Mouse (Mus musculus): ENCODE results near the gene Mast1. TPM values are rescaled to one million over a fixed set of nuclear protein-coding genes. Genes with fewer than 3 reads are reported as not detected.
"Not testable (repeated sequence)": the region's sequence is repeated elsewhere in the genome, so short reads cannot be mapped to it uniquely, and the experiment has no call there.

Gene Mast1
- total RNA-seq, 2 experiments from 2014 or later, result 71.8 to 73.3 TPM

- no peak for DNase-seq (ENCODE audit: low spot score in 2 of 2)
These were observed 25.3 kb downstream of the Mast1 start for GRCm38 (mm10) chr8:84911854-84912253.

GRCm38 (mm10) chr8:84910551-84910950, 26.6 kb downstream of the Mast1 start:
- no peak for DNase-seq (ENCODE audit: low spot score in 2 of 2)

- no peak for DNase-seq (ENCODE audit: low spot score in 2 of 2)
These were observed 27.2 kb downstream of the Mast1 start for GRCm38 (mm10) chr8:84909949-84910348.

- no peak for DNase-seq (ENCODE audit: low spot score in 2 of 2)
These were observed 27.9 kb downstream of the Mast1 start for GRCm38 (mm10) chr8:84909162-84909767.

- peak; percentile 66 to 82 for DNase-seq (ENCODE audit: low spot score in 2 of 2)
These were observed 28.6 kb downstream of the Mast1 start, which contains the start of gene Dnase2a for GRCm38 (mm10) chr8:84908421-84909161. Gene Dnase2a (plus strand): TSS chr8:84908560.

- DNase-seq (ENCODE audit: low spot score in 2 of 2), result not testable (repeated sequence)
These were observed 29.2 kb downstream of the Mast1 start for GRCm38 (mm10) chr8:84907979-84908378.

- no peak for DNase-seq (ENCODE audit: low spot score in 2 of 2)
These were observed 29.7 kb downstream of the Mast1 start for GRCm38 (mm10) chr8:84907493-84907892.

- no peak for DNase-seq (ENCODE audit: low spot score in 2 of 2)
These were observed 30.1 kb downstream of the Mast1 start for GRCm38 (mm10) chr8:84907037-84907436.

- DNase-seq (ENCODE audit: low spot score in 2 of 2), result no peak
These were observed 32.8 kb downstream of the Mast1 start for GRCm38 (mm10) chr8:84904351-84904750.

- peak; percentile 85 to 95 for DNase-seq (ENCODE audit: low spot score in 2 of 2)
These were observed 34.1 kb downstream of the Mast1 start for GRCm38 (mm10) chr8:84902920-84903661.

GRCm38 (mm10) chr8:84902367-84902919, 34.7 kb downstream of the Mast1 start:
- no peak for DNase-seq (ENCODE audit: low spot score in 2 of 2)

- DNase-seq (ENCODE audit: low spot score in 2 of 2), result no peak
These were observed 35.4 kb downstream of the Mast1 start, which contains the start of gene Klf1 for GRCm38 (mm10) chr8:84901752-84902151. Gene Klf1 (plus strand): TSS chr8:84901928.

- DNase-seq (ENCODE audit: low spot score in 2 of 2), result no peak
These were observed 36.1 kb downstream of the Mast1 start for GRCm38 (mm10) chr8:84901071-84901470.

GRCm38 (mm10) chr8:84895963-84896362, 41.2 kb downstream of the Mast1 start:
- no peak for DNase-seq (ENCODE audit: low spot score in 2 of 2)

GRCm38 (mm10) chr8:84893709-84894134, 43.4 kb downstream of the Mast1 start, which contains the start of gene Gcdh:
Gene Gcdh (minus strand): TSS chr8:84893921.
- DNase-seq (ENCODE audit: low spot score in 2 of 2), result peak; percentile 92 to 96

GRCm38 (mm10) chr8:84892993-84893708, 44.0 kb downstream of the Mast1 start:
- no peak for DNase-seq (ENCODE audit: low spot score in 2 of 2)

- no peak for DNase-seq (ENCODE audit: low spot score in 2 of 2)
These were observed 48.0 kb downstream of the Mast1 start for GRCm38 (mm10) chr8:84889141-84889540.

GRCm38 (mm10) chr8:84888280-84888679, 48.9 kb downstream of the Mast1 start:
- no peak for DNase-seq (ENCODE audit: low spot score in 2 of 2)

- no peak for DNase-seq (ENCODE audit: low spot score in 2 of 2)
These were observed 52.4 kb downstream of the Mast1 start for GRCm38 (mm10) chr8:84884728-84885127.

GRCm38 (mm10) chr8:84878915-84879314, 58.2 kb downstream of the Mast1 start:
- DNase-seq (ENCODE audit: low spot score in 2 of 2), result no peak
